Comparison of ENCODE assay signal across 8 mouse cellular contexts in the genomic region with DNA sequence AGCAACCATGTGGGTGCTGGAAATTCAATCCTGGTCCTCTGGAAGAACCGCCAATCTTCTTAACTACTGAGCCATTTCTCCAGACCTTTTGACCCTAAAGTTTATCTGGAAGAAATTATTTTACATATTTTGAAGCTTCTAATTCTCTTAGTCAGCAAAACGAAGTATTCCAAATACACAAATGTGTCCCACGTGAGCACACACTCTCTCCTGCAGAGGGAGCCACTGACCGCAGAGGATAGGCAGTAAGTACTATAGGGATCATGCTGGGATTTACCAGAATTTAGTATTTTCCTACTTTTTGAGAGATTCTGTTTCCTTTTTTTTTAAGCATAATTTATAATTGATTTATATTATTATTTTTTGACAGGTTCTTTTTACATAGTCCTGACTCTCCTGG. TPM values are rescaled to one million over a fixed set of nuclear protein-coding genes. Genes with fewer than 3 reads are reported as not detected.
DNase-seq lines count a peak whose midpoint lies in the region; ATAC-seq lines count a peak whose summit lies in the region.

No protein-coding gene starts in this region.

- DNase-seq in forebrain, embryonic 14.5 days (ENCODE audit: low spot score), result peak; percentile 51
- DNase-seq in right cerebral cortex, postnatal 4 days, result peak; percentile 55
- no peak for DNase-seq in right cerebral cortex, postnatal 25 days
- DNase-seq in embryonic facial prominence, embryonic 10.5 days (ENCODE audit: low spot score), result peak; percentile 36
- no peak for DNase-seq in liver, embryonic 11.5 days (ENCODE audit: low spot score)
- peak; percentile 54 for DNase-seq in thymus, postnatal 0 days (ENCODE audit: low spot score)
- DNase-seq in MN1 (ENCODE audit: low spot score), result no peak

- H3K27ac ChIP-seq in forebrain, embryonic 14.5 days (ENCODE audit: low read depth, low read length), result no peak overlapping the region
- H3K27ac ChIP-seq in forebrain, embryonic 13.5 days, result no peak overlapping the region
- no peak overlapping the region for H3K27ac ChIP-seq in embryonic facial prominence, embryonic 10.5 days (replicated peaks)
- no peak overlapping the region for H3K27ac ChIP-seq in liver, embryonic 11.5 days (ENCODE audit: low read depth, low read length)

- H3K9me3 ChIP-seq in forebrain, embryonic 14.5 days (replicated peaks; ENCODE audit: control insufficient read depth, low read length), result no peaks in the 10 kb centered on the region
- no peaks in the 10 kb centered on the region for H3K9me3 ChIP-seq in forebrain, embryonic 13.5 days (replicated peaks)
- no peaks in the 10 kb centered on the region for H3K9me3 ChIP-seq in embryonic facial prominence, embryonic 10.5 days
- H3K9me3 ChIP-seq in liver, embryonic 11.5 days (ENCODE audit: control insufficient read depth, low read length), result no peaks in the 10 kb centered on the region

- H3K4me1 ChIP-seq in forebrain, embryonic 14.5 days (ENCODE audit: control insufficient read depth, insufficient read depth, low read length), result no peaks in the 10 kb centered on the region
- H3K4me1 ChIP-seq in forebrain, embryonic 13.5 days, result no peaks in the 10 kb centered on the region
- peaks cover 9% of the 10 kb centered on the region for H3K4me1 ChIP-seq in embryonic facial prominence, embryonic 10.5 days
- H3K4me1 ChIP-seq in liver, embryonic 11.5 days (replicated peaks; ENCODE audit: control insufficient read depth, insufficient read depth, low read length), result no peaks in the 10 kb centered on the region

- no peaks in the 10 kb centered on the region for H3K36me3 ChIP-seq in forebrain, embryonic 14.5 days (ENCODE audit: control insufficient read depth, insufficient read depth, low read length)
- H3K36me3 ChIP-seq in forebrain, embryonic 13.5 days (ENCODE audit: poor library complexity, severe bottlenecking), result no peaks in the 10 kb centered on the region
- H3K36me3 ChIP-seq in embryonic facial prominence, embryonic 10.5 days (replicated peaks), result no peaks in the 10 kb centered on the region
- no peaks in the 10 kb centered on the region for H3K36me3 ChIP-seq in liver, embryonic 11.5 days (ENCODE audit: control insufficient read depth, insufficient read depth, low read length)

- 59% methylated on average over 4 of the region's 4 CpGs for WGBS in forebrain, embryonic 14.5 days
- 42% methylated on average over 4 of the region's 4 CpGs for WGBS in forebrain, embryonic 13.5 days
- 43% methylated on average over 4 of the region's 4 CpGs for WGBS in embryonic facial prominence, embryonic 10.5 days
- 34% methylated on average over 4 of the region's 4 CpGs for WGBS in liver, embryonic 11.5 days

- no peaks in the 10 kb centered on the region for H3K27me3 ChIP-seq in forebrain, embryonic 14.5 days (replicated peaks; ENCODE audit: control insufficient read depth, insufficient read depth, low read length)
- H3K27me3 ChIP-seq in forebrain, embryonic 13.5 days, result no peaks in the 10 kb centered on the region
- H3K27me3 ChIP-seq in embryonic facial prominence, embryonic 10.5 days (replicated peaks; ENCODE audit: low read depth, poor library complexity, severe bottlenecking), result no peaks in the 10 kb centered on the region
- no peaks in the 10 kb centered on the region for H3K27me3 ChIP-seq in liver, embryonic 11.5 days (replicated peaks; ENCODE audit: control insufficient read depth, insufficient read depth, low read length)

- H3K9ac ChIP-seq in forebrain, embryonic 14.5 days (ENCODE audit: low read length), result no peak overlapping the region
- H3K9ac ChIP-seq in forebrain, embryonic 13.5 days, result no peak overlapping the region
- no peak overlapping the region for H3K9ac ChIP-seq in liver, embryonic 11.5 days (ENCODE audit: low read depth, low read length)

- no peak overlapping the region for H3K4me2 ChIP-seq in forebrain, embryonic 14.5 days (ENCODE audit: low read length)
- H3K4me2 ChIP-seq in forebrain, embryonic 13.5 days, result no peak overlapping the region
- no peak overlapping the region for H3K4me2 ChIP-seq in liver, embryonic 11.5 days

- no peak overlapping the region for H3K4me3 ChIP-seq in forebrain, embryonic 14.5 days (ENCODE audit: low read depth, low read length)
- no peak overlapping the region for H3K4me3 ChIP-seq in forebrain, embryonic 13.5 days
- no peak overlapping the region for H3K4me3 ChIP-seq in embryonic facial prominence, embryonic 10.5 days
- no peak overlapping the region for H3K4me3 ChIP-seq in liver, embryonic 11.5 days (ENCODE audit: low read depth, low read length)

- no peak for ATAC-seq in forebrain, embryonic 14.5 days
- ATAC-seq in forebrain, embryonic 13.5 days, result no peak
- ATAC-seq in liver, embryonic 11.5 days (replicated peaks; ENCODE audit: low FRiP score), result 0 out of 2 replicates have a peak, but pooled peaks have one; percentile 47

RNA-seq across cellular contexts. Expression of gene Lrrn4cl, which starts 7.1 kb away (rescaled TPM):
- polyA plus RNA-seq in forebrain, embryonic 14.5 days (2014; fragmentation: Nextera tagmentation; extraction: Ambion mirVana), result 0.15 and 0.29 TPM in 2 replicates
- polyA plus RNA-seq in forebrain, embryonic 13.5 days (2015; fragmentation: Nextera tagmentation; extraction: Ambion mirVana), result 0.28 and 0.39 TPM in 2 replicates
- 0.55 and 0.57 TPM in 2 replicates for polyA plus RNA-seq in embryonic facial prominence, embryonic 10.5 days (2016; fragmentation: Nextera tagmentation; extraction: Ambion mirVana)
- polyA plus RNA-seq in liver, embryonic 11.5 days (2014; fragmentation: Nextera tagmentation; extraction: Ambion mirVana), result 0.10 and 0.34 TPM in 2 replicates
- polyA plus RNA-seq in thymus, postnatal 0 days (2015; fragmentation: Nextera tagmentation; extraction: Ambion mirVana), result 0.78 and 1.1 TPM in 2 replicates

RNA-seq across cellular contexts. Expression of gene Ubxn1, which starts 13.6 kb away (rescaled TPM):
- polyA plus RNA-seq in forebrain, embryonic 14.5 days (2014; fragmentation: Nextera tagmentation; extraction: Ambion mirVana), result 173 and 184 TPM in 2 replicates
- 188 and 194 TPM in 2 replicates for polyA plus RNA-seq in forebrain, embryonic 13.5 days (2015; fragmentation: Nextera tagmentation; extraction: Ambion mirVana)
- polyA plus RNA-seq in embryonic facial prominence, embryonic 10.5 days (2016; fragmentation: Nextera tagmentation; extraction: Ambion mirVana), result 218 and 220 TPM in 2 replicates
- polyA plus RNA-seq in liver, embryonic 11.5 days (2014; fragmentation: Nextera tagmentation; extraction: Ambion mirVana), result 198 and 204 TPM in 2 replicates
- 171 and 178 TPM in 2 replicates for polyA plus RNA-seq in thymus, postnatal 0 days (2015; fragmentation: Nextera tagmentation; extraction: Ambion mirVana)

RNA-seq across cellular contexts. Expression of gene Gng3, which starts 18.7 kb away (rescaled TPM):
- 346 and 353 TPM in 2 replicates for polyA plus RNA-seq in forebrain, embryonic 14.5 days (2014; fragmentation: Nextera tagmentation; extraction: Ambion mirVana)
- polyA plus RNA-seq in forebrain, embryonic 13.5 days (2015; fragmentation: Nextera tagmentation; extraction: Ambion mirVana), result 198 and 204 TPM in 2 replicates
- polyA plus RNA-seq in embryonic facial prominence, embryonic 10.5 days (2016; fragmentation: Nextera tagmentation; extraction: Ambion mirVana), result 29.3 and 32.0 TPM in 2 replicates
- 2.1 and 2.3 TPM in 2 replicates for polyA plus RNA-seq in liver, embryonic 11.5 days (2014; fragmentation: Nextera tagmentation; extraction: Ambion mirVana)
- 0.36 and 0.66 TPM in 2 replicates for polyA plus RNA-seq in thymus, postnatal 0 days (2015; fragmentation: Nextera tagmentation; extraction: Ambion mirVana)

RNA-seq across cellular contexts. Expression of gene Bscl2, which starts 20.4 kb away (rescaled TPM):
- polyA plus RNA-seq in forebrain, embryonic 14.5 days (2014; fragmentation: Nextera tagmentation; extraction: Ambion mirVana), result 66.0 and 77.8 TPM in 2 replicates
- 66.9 and 72.1 TPM in 2 replicates for polyA plus RNA-seq in forebrain, embryonic 13.5 days (2015; fragmentation: Nextera tagmentation; extraction: Ambion mirVana)
- 41.4 and 44.6 TPM in 2 replicates for polyA plus RNA-seq in embryonic facial prominence, embryonic 10.5 days (2016; fragmentation: Nextera tagmentation; extraction: Ambion mirVana)
- polyA plus RNA-seq in liver, embryonic 11.5 days (2014; fragmentation: Nextera tagmentation; extraction: Ambion mirVana), result 52.7 and 52.9 TPM in 2 replicates
- polyA plus RNA-seq in thymus, postnatal 0 days (2015; fragmentation: Nextera tagmentation; extraction: Ambion mirVana), result 54.6 and 63.0 TPM in 2 replicates

RNA-seq across cellular contexts. Expression of gene Uqcc3, which starts 23.0 kb away (rescaled TPM):
- polyA plus RNA-seq in forebrain, embryonic 14.5 days (2014; fragmentation: Nextera tagmentation; extraction: Ambion mirVana), result 57.0 and 66.4 TPM in 2 replicates
- 61.8 and 64.6 TPM in 2 replicates for polyA plus RNA-seq in forebrain, embryonic 13.5 days (2015; fragmentation: Nextera tagmentation; extraction: Ambion mirVana)
- polyA plus RNA-seq in embryonic facial prominence, embryonic 10.5 days (2016; fragmentation: Nextera tagmentation; extraction: Ambion mirVana), result 59.0 and 62.0 TPM in 2 replicates
- polyA plus RNA-seq in liver, embryonic 11.5 days (2014; fragmentation: Nextera tagmentation; extraction: Ambion mirVana), result 57.1 and 66.9 TPM in 2 replicates
- 106 and 119 TPM in 2 replicates for polyA plus RNA-seq in thymus, postnatal 0 days (2015; fragmentation: Nextera tagmentation; extraction: Ambion mirVana)

Comparison
In these comparisons a context has a peak if more than half of its experiments do, and no peak if none do; other contexts are left out.
1. DNase-seq: peak in forebrain, embryonic 14.5 days (single experiment), right cerebral cortex, postnatal 4 days (single experiment), embryonic facial prominence, embryonic 10.5 days (single experiment) and thymus, postnatal 0 days (single experiment); none in right cerebral cortex, postnatal 25 days (single experiment), liver, embryonic 11.5 days (single experiment) and MN1 (single experiment).